Mouse (Mus musculus): Measurements from ENCODE around the gene Tiam1. TPM values are rescaled to one million over a fixed set of nuclear protein-coding genes. Genes with fewer than 3 reads are reported as not detected.

Gene Tiam1
- polyA plus RNA-seq, 1 experiment: 19.3 TPM

GRCm38 (mm10) chr16:89763812-89764211 lies 379.8 kb downstream of the Tiam1 start:
- no peak for DNase-seq (ENCODE audit: low read depth)
- TF ChIP-seq POLR2A (IDR thresholded peaks at IDR 0.05; ENCODE audit: borderline replicate concordance, extremely low read depth, insufficient read depth, insufficient read length, poor library complexity, severe bottlenecking) (no peak), CTCF (IDR thresholded peaks at IDR 0.05; ENCODE audit: borderline replicate concordance, extremely low read depth, insufficient read depth, insufficient read length) (no peak)

- no peak for TF ChIP-seq CTCF (IDR thresholded peaks at IDR 0.05; ENCODE audit: borderline replicate concordance, extremely low read depth, insufficient read depth, insufficient read length)
- no peak for DNase-seq (ENCODE audit: low read depth)
Measured at GRCm38 (mm10) chr16:89762523-89762922, 381.0 kb downstream of the Tiam1 start.

GRCm38 (mm10) chr16:89762096-89762495 lies 381.5 kb downstream of the Tiam1 start:
- DNase-seq (ENCODE audit: low read depth): peak; percentile 51
- TF ChIP-seq POLR2A (IDR thresholded peaks at IDR 0.05; ENCODE audit: borderline replicate concordance, extremely low read depth, insufficient read depth, insufficient read length, poor library complexity, severe bottlenecking): no peak
- TF ChIP-seq CTCF (IDR thresholded peaks at IDR 0.05; ENCODE audit: borderline replicate concordance, extremely low read depth, insufficient read depth, insufficient read length): no peak

GRCm38 (mm10) chr16:89757384-89757783 lies 386.2 kb downstream of the Tiam1 start:
- TF ChIP-seq CTCF (IDR thresholded peaks at IDR 0.05; ENCODE audit: borderline replicate concordance, extremely low read depth, insufficient read depth, insufficient read length) (no peak), POLR2A (IDR thresholded peaks at IDR 0.05; ENCODE audit: borderline replicate concordance, extremely low read depth, insufficient read depth, insufficient read length, poor library complexity, severe bottlenecking) (no peak)

GRCm38 (mm10) chr16:89754709-89755108 lies 388.9 kb downstream of the Tiam1 start:
- TF ChIP-seq CTCF (IDR thresholded peaks at IDR 0.05; ENCODE audit: borderline replicate concordance, extremely low read depth, insufficient read depth, insufficient read length): no peak
- no peak for TF ChIP-seq POLR2A (IDR thresholded peaks at IDR 0.05; ENCODE audit: borderline replicate concordance, extremely low read depth, insufficient read depth, insufficient read length, poor library complexity, severe bottlenecking)
- peak; percentile 32 for DNase-seq (ENCODE audit: low read depth)

More at GRCm38 (mm10) chr16:89757384-89757783, 386.2 kb downstream of the Tiam1 start:
- DNase-seq (ENCODE audit: low read depth): peak; percentile 82

- no peak for DNase-seq (ENCODE audit: low read depth)
- TF ChIP-seq POLR2A (IDR thresholded peaks at IDR 0.05; ENCODE audit: borderline replicate concordance, extremely low read depth, insufficient read depth, insufficient read length, poor library complexity, severe bottlenecking): no peak
- TF ChIP-seq CTCF (IDR thresholded peaks at IDR 0.05; ENCODE audit: borderline replicate concordance, extremely low read depth, insufficient read depth, insufficient read length): no peak
Measured at GRCm38 (mm10) chr16:89747864-89748263, 395.7 kb downstream of the Tiam1 start.

- TF ChIP-seq POLR2A (IDR thresholded peaks at IDR 0.05; ENCODE audit: borderline replicate concordance, extremely low read depth, insufficient read depth, insufficient read length, poor library complexity, severe bottlenecking): no peak
- no peak for TF ChIP-seq CTCF (IDR thresholded peaks at IDR 0.05; ENCODE audit: borderline replicate concordance, extremely low read depth, insufficient read depth, insufficient read length)
Measured at GRCm38 (mm10) chr16:89739559-89739958, 404.0 kb downstream of the Tiam1 start.

GRCm38 (mm10) chr16:89738963-89739362 lies 404.6 kb downstream of the Tiam1 start:
- TF ChIP-seq CTCF (IDR thresholded peaks at IDR 0.05; ENCODE audit: borderline replicate concordance, extremely low read depth, insufficient read depth, insufficient read length) (no peak), POLR2A (IDR thresholded peaks at IDR 0.05; ENCODE audit: borderline replicate concordance, extremely low read depth, insufficient read depth, insufficient read length, poor library complexity, severe bottlenecking) (no peak)
- peak; percentile 67 for DNase-seq (ENCODE audit: low read depth)

More at GRCm38 (mm10) chr16:89739559-89739958, 404.0 kb downstream of the Tiam1 start:
- DNase-seq (ENCODE audit: low read depth): no peak

Other genes with a start within 250 kb of the Tiam1 start
- 511 and 557 TPM in 2 replicates for gene Sod1, start 77.0 kb upstream of the Tiam1 start, polyA plus RNA-seq (2012; rRNA removed)
- gene Scaf4, start 140.7 kb upstream of the Tiam1 start, polyA plus RNA-seq (2012; rRNA removed): 52.6 and 61.2 TPM in 2 replicates
- gene Hunk, start 242.2 kb upstream of the Tiam1 start, polyA plus RNA-seq (2012; rRNA removed): 14.3 and 19.4 TPM in 2 replicates

Data from brain, embryonic 14.5 days (tissue).